Mouse (Mus musculus) embryonic fibroblast, embryonic 13.5 days (primary cell): ENCODE measurements around the gene Nkiras1.

Experiments used
- CTCF ChIP-seq: IDR thresholded peaks from 2 replicates; pipeline ENCODE4 v1.5.1; 2011; ENCODE audit warnings: mild to moderate bottlenecking, control low read depth, low read length, moderate library complexity, borderline replicate concordance; ENCODE audit not compliant: insufficient read depth
- POLR2A ChIP-seq: IDR thresholded peaks from 2 replicates; pipeline ENCODE4 v1.6.1; 2011; ENCODE audit warnings: low read depth, mild to moderate bottlenecking, control low read depth, low read length, moderate library complexity

- TF ChIP-seq CTCF: no peak
- no peak for TF ChIP-seq POLR2A
Observed at GRCm38 (mm10) chr14:18271666-18272065, 730 bp downstream of the Nkiras1 start.
